Mouse (Mus musculus) neural tube, embryonic 15.5 days (tissue): Measurements from ENCODE around the gene Ctrb1. TPM values are rescaled to one million over a fixed set of nuclear protein-coding genes. Genes with fewer than 3 reads are reported as not detected.
"Not testable (repeated sequence)": the region's sequence is repeated elsewhere in the genome, so short reads cannot be mapped to it uniquely, and the experiment has no call there.

ENCODE experiments used
- ATAC-seq: fragments of 200-750 bp; cut with Nextera tagmentation; 2 replicates; pipeline ENCODE4 v1.8.0; 2017; ENCODE audit warnings: mild to moderate bottlenecking, moderate TSS enrichment, moderate library complexity; ENCODE audit not compliant: low FRiP score
- H3K27ac ChIP-seq: fragments of 300-500 bp; sonication (generic); replicated peaks from 2 replicates; pipeline ENCODE4 v1.5.1; 2015; ENCODE audit warnings: mild to moderate bottlenecking, inconsistent platforms
- H3K27me3 ChIP-seq: fragments of 300-500 bp; sonication (generic); replicated peaks from 2 replicates; pipeline ENCODE4 v1.6.1; 2015; ENCODE audit warnings: inconsistent platforms
- H3K36me3 ChIP-seq: fragments of 300-500 bp; sonication (generic); 2 replicates; pipeline ENCODE4 v1.6.1; 2015; ENCODE audit warnings: inconsistent platforms
- H3K4me1 ChIP-seq: fragments of 300-500 bp; sonication (generic); 2 replicates; pipeline ENCODE4 v1.6.1; 2015; ENCODE audit warnings: inconsistent platforms
- H3K4me2 ChIP-seq: fragments of 300-500 bp; sonication (generic); 2 replicates; pipeline ENCODE4 v1.6.1; 2015; ENCODE audit warnings: inconsistent platforms, mild to moderate bottlenecking, moderate library complexity
- H3K4me3 ChIP-seq: fragments of 300-500 bp; sonication (generic); replicated peaks from 2 replicates; pipeline ENCODE4 v1.5.1; 2015; ENCODE audit warnings: mild to moderate bottlenecking, inconsistent platforms
- H3K9ac ChIP-seq: fragments of 300-500 bp; sonication (generic); replicated peaks from 2 replicates; pipeline ENCODE4 v1.6.1; 2015; ENCODE audit warnings: mild to moderate bottlenecking, inconsistent platforms
- H3K9me3 ChIP-seq: fragments of 300-500 bp; sonication (generic); replicated peaks from 2 replicates; pipeline ENCODE4 v1.6.1; 2016; ENCODE audit warnings: inconsistent platforms
- WGBS: fragments of 180-500 bp; shearing (Covaris S2); methylation state at CpG from one replicate; pipeline ENCODE4 v1.1.7; 2015; ENCODE audit warnings: mixed read lengths; 5-methylcytosine and 5-hydroxymethylcytosine counted together
- microRNA-seq: library from miRNA; unstranded; fragments of <30 nt; microRNA quantifications from one replicate; pipeline ENCODE4, GENCODE M21; 2017
- polyA plus RNA-seq: library from polyadenylated mRNA; unstranded; fragments of >200 nt; fragmentation: Nextera tagmentation; extraction: Ambion mirVana; gene quantifications from 2 replicates; pipeline ENCODE4 v1.2.1, GENCODE M21; 2015

Ctrb1 gene
- polyA plus RNA-seq, 1 experiment from 2014 or later: not detected

DNA sequence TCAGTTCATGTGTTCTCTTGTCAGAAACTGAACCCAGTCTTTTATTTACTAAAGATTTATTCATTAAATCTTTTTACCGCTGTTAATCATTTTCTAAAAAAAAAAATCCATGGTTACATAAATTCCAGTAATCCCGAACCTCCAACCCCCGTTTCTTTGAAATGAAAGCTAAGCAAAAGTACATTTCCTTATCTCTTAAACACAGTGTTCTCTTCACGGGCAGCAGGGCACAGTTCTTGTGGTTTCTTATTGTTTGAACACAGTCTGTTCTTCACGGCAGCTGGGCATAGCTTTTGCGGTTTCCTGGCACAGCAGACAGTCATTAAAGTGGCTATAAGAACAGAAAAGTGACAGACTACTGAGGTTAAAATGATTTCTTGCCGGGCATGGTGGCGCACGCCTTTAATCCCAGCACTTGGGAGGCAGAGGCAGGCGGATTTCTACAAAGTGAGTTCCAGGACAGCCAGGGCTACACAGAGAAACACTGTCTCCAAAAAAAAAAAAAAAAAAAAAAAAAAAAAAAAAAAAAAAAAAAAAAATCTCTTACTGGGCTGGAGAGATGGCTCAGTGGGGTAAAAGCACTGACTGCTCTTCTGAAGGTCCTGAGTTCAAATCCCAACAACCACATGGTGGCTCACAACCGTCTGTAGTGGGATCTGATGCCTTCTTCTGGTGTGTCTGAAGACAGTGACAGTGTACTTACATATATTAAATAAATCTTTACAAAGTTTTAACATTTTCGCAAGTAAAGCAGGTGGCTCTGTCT is 46.3 kb downstream of the Ctrb1 start:
- not testable (repeated sequence) for ATAC-seq

DNA sequence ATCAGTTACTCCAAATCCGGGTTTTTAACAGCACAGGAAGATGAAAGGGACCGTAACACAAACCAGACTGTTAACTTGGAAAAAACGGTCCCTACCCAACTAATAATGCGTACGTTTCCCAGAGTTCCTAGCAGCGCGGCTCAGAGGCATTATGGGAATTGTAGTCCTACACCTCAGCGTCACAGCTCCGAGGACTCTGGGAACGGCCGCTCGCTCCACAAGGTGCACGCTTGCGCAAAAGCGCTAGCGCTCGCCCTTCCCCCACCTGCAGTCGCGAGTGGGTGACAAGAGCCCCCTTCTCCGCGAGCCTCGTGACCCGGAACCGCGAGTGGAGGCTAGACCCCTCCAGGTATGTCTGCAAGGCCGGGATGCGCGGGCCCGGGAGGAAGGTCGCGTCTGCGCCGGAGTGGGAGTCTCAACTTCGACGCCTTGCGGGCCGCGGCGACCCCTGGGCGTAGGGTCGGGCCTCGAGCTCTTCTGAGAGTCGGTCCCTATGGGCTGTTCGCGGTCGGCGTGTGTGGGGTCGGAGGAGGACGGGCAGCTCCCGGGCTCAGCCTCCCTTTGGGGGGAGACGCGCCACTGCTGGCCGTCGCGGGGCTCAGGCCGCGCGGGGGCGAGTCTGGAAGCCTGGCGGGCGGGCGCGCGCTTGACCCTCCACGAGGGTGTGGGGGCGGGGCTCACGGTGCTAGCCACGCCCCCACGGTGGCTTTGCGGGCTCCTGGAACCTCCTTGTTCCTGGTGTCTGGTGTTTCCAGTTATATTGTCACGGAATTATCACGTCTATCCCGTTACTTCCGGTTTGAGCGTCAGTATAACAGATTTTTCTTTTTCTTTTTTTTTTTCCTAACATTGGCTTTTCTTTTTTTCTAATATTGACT is 47.3 kb downstream of the Ctrb1 start, which contains the start of gene Zfp1:
Zfp1 (plus strand) TSS at position 138 of the 878 bp plus-strand sequence.
- no peaks in the 10 kb centered on the region for H3K27me3 ChIP-seq
- H3K27ac ChIP-seq: peak within 1 kb of the TSS; percentile 96
- H3K36me3 ChIP-seq: no peaks in the 10 kb centered on the region
- under 1% methylated on average over 71 of the region's 75 CpGs for WGBS
- H3K4me3 ChIP-seq: peak within 1 kb of the TSS; percentile 95
- H3K4me2 ChIP-seq: peak within 1 kb of the TSS; percentile 62
- no peaks in the 10 kb centered on the region for H3K9me3 ChIP-seq
- H3K9ac ChIP-seq: peak within 1 kb of the TSS; percentile 91
- H3K4me1 ChIP-seq: peaks cover 21% of the 10 kb centered on the region
- peak; percentile 99 for ATAC-seq

More for the DNA sequence above, 46.3 kb downstream of the Ctrb1 start:
- Histone ChIP-seq H3K27ac (peak overlapping the region; percentile 96), H3K4me3 (peak overlapping the region; percentile 95), H3K4me2 (peak overlapping the region; percentile 62), H3K9ac (peak overlapping the region; percentile 91; the same call in 1 of the 2 replicates), H3K4me1 (peaks cover 25% of the 10 kb centered on the region)
- WGBS: 58% methylated on average over 12 of the region's 12 CpGs
- not testable (repeated sequence) for H3K9me3 ChIP-seq, H3K27me3 ChIP-seq, H3K36me3 ChIP-seq

DNA sequence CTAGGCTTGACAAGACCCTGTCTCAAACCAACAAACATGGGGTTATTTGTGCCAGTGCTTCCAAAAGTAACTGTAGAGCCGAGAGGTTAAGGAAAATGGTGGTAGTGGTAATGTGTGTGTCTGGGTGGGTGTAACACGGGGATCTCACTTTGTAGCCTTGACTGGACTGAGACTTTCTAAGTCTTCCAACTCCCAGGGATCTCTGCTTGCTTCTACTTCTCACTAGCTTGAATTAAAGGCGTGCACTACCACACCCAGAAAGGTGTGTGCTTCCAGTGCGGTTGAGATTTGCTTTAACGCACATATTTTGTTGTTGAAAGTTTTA is 47.9 kb downstream of the Ctrb1 start:
- no peaks in the 10 kb centered on the region for H3K36me3 ChIP-seq
- no peaks in the 10 kb centered on the region for H3K27me3 ChIP-seq
- peaks cover 15% of the 10 kb centered on the region for H3K4me1 ChIP-seq
- ATAC-seq: peak; percentile 33; the same call in 1 of the 2 replicates
- peak overlapping the region; percentile 95 for H3K4me3 ChIP-seq
- peak overlapping the region; percentile 96 for H3K27ac ChIP-seq
- no peaks in the 10 kb centered on the region for H3K9me3 ChIP-seq
- H3K9ac ChIP-seq: peak overlapping the region; percentile 54
- peak overlapping the region; percentile 62 for H3K4me2 ChIP-seq
- WGBS: 10% methylated on average over 5 of the region's 5 CpGs

DNA sequence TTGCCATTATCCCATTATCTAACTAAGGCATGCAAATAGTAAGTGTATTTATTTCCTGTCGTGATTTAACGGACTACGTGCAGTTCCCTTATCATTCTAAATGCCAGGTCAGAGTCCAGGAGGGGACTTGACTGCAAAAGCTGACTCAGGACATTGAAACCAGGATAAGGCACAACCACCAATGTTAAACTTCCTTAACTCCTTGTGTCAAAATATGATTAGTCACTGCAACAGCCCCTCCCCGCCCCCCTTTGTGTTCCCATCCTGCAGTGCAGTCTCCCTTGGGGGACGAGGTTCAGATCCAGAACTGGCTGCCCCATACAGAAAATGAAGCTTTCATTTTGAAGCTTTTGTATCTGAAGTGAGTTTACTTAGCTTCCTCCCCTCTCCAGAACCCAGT is 48.3 kb downstream of the Ctrb1 start:
- Histone ChIP-seq H3K27ac (peak overlapping the region; percentile 96), H3K4me2 (peak overlapping the region; percentile 62), H3K4me3 (peak overlapping the region; percentile 95), H3K36me3 (no peaks in the 10 kb centered on the region), H3K4me1 (peaks cover 15% of the 10 kb centered on the region), H3K9me3 (no peaks in the 10 kb centered on the region), H3K9ac (peak overlapping the region; percentile 54), H3K27me3 (no peaks in the 10 kb centered on the region)
- ATAC-seq: no peak
- WGBS: 69% methylated on average over 5 of the region's 5 CpGs

DNA sequence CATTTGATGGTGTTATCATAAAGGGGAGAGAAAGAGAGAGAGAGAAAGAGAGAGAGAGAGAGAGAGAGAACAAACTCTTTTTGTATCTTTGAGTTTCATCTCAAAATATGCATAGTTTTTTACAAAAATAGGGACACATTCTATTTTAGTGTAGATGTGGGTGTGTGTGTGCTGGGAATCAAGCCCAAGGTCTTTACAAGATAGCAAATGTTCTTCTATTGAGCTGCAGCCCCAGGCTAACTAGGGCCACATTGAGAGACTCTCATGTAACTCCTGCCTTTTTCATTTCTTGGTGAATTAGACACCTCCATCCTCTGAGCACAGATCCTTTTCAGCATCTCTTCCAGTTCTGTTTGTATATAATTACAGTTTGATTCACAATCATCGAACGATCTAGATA is 49.7 kb downstream of the Ctrb1 start:
- Histone ChIP-seq H3K27ac (no peak overlapping the region), H3K4me1 (peaks cover 15% of the 10 kb centered on the region), H3K27me3 (no peaks in the 10 kb centered on the region), H3K4me3 (no peak overlapping the region), H3K4me2 (no peak overlapping the region), H3K9ac (no peak overlapping the region), H3K36me3 (no peaks in the 10 kb centered on the region), H3K9me3 (no peaks in the 10 kb centered on the region)
- WGBS: 93% methylated on average over 2 of the region's 2 CpGs
- no peak for ATAC-seq

DNA sequence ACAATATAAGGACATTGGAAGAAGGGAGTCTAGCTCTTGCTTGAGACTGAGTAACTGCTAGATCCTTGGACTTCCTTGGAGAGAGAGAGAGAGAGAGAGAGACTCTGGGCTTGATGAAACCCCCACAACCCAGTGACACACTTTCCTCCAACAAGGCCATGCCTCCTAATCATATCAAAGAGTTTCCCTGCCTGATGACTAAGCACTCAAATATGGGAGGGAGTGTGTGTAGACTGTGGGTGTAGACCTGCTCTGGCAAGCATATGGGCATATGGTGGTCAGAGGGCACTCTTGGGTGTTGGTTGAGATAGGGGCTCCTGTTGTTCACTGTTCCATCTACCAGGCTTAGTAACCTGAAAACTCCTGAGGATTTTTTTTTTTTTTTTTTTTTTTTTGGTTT is 52.7 kb downstream of the Ctrb1 start:
- H3K9ac ChIP-seq: no peak overlapping the region
- no peaks in the 10 kb centered on the region for H3K9me3 ChIP-seq
- H3K4me1 ChIP-seq: peaks cover 8% of the 10 kb centered on the region
- H3K27ac ChIP-seq: no peak overlapping the region
- H3K4me3 ChIP-seq: no peak overlapping the region
- no peak for ATAC-seq
- no peaks in the 10 kb centered on the region for H3K27me3 ChIP-seq
- H3K4me2 ChIP-seq: no peak overlapping the region
- H3K36me3 ChIP-seq: no peaks in the 10 kb centered on the region

Small RNA genes lying within 50 kb of the gene (microRNA-seq; reads per million reads assigned to microRNA genes)
- gene Mir7076: not detected

Other genes starting within 250 kb of the Ctrb1 start
- 8.0 and 8.1 TPM in 2 replicates for gene Wdr59, start 168.9 kb downstream of the Ctrb1 start, polyA plus RNA-seq
- 80.3 and 93.3 TPM in 2 replicates for gene Znrf1, start 154.9 kb downstream of the Ctrb1 start, polyA plus RNA-seq
- gene Ldhd, start 60.6 kb downstream of the Ctrb1 start, polyA plus RNA-seq: 0.93 and 1.5 TPM in 2 replicates
- gene Zfp1, start 47.6 kb downstream of the Ctrb1 start, polyA plus RNA-seq: 26.9 TPM in 2 replicates
- gene Bcar1, start 52.8 kb upstream of the Ctrb1 start, polyA plus RNA-seq: 41.5 and 42.8 TPM in 2 replicates
- 194 and 201 TPM in 2 replicates for gene Cfdp1, start 163.3 kb upstream of the Ctrb1 start, polyA plus RNA-seq
- gene Tmem170, start 185.7 kb upstream of the Ctrb1 start, polyA plus RNA-seq: 3.9 and 4.8 TPM in 2 replicates
- gene Chst5, start 219.4 kb upstream of the Ctrb1 start, polyA plus RNA-seq: 3.4 and 3.5 TPM in 2 replicates
- 15.9 and 17.3 TPM in 2 replicates for gene Tmem231, start 242.9 kb upstream of the Ctrb1 start, polyA plus RNA-seq
- gene Gabarapl2, start 249.7 kb upstream of the Ctrb1 start, polyA plus RNA-seq: 403 and 479 TPM in 2 replicates